ENCODE assay signal across 7 mouse cellular contexts in the genomic region with DNA sequence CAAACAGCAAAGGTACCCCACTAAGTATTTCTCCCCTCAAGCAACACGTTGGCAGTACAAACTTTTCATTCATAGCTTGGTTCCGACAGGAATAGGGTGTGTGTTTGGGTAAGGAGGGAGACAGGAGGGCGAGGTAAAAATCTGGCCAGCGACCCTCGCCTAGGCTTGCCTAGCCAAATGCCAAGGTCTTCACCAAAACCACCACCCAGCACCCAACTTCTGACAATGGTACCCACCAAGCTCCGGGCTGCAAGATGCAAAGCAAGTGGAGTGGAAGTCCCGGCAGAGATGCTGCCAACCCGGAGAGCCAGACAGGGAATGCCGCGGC. TPM values are rescaled to one million over a fixed set of nuclear protein-coding genes. Genes with fewer than 3 reads are reported as not detected.
DNase-seq lines count a peak whose midpoint lies in the region; ATAC-seq and TF ChIP-seq lines count a peak whose summit lies in the region.

No protein-coding gene starts in this region.

- no peaks in the 10 kb centered on the region for H3K9me3 ChIP-seq in lung, embryonic 16.5 days (ENCODE audit: control insufficient read depth, low read length)
- H3K9me3 ChIP-seq in forebrain, embryonic 12.5 days, result no peaks in the 10 kb centered on the region
- H3K9me3 ChIP-seq in limb, embryonic 10.5 days (replicated peaks), result no peaks in the 10 kb centered on the region

- DNase-seq in lung, postnatal 25 days (ENCODE audit: low spot score), result no peak
- DNase-seq in limb, embryonic 10.5 days (ENCODE audit: low spot score), result no peak
- DNase-seq in gastrocnemius, postnatal 10 days, result no peak
- DNase-seq in spleen, postnatal 10 days (ENCODE audit: low spot score in 2 of 2), result no peak

- peaks cover 19% of the 10 kb centered on the region for H3K27me3 ChIP-seq in lung, embryonic 16.5 days (ENCODE audit: control insufficient read depth, insufficient read depth, low read depth, low read length)
- H3K27me3 ChIP-seq in forebrain, embryonic 12.5 days, result peaks cover 17% of the 10 kb centered on the region
- peaks cover 43% of the 10 kb centered on the region for H3K27me3 ChIP-seq in limb, embryonic 10.5 days (ENCODE audit: low read depth, poor library complexity, severe bottlenecking)
- H3K27me3 ChIP-seq in small intestine, adult 2 months (ENCODE audit: control insufficient read depth, insufficient read depth, low read length), result peaks cover 13% of the 10 kb centered on the region

- H3K36me3 ChIP-seq in lung, embryonic 16.5 days (ENCODE audit: control insufficient read depth, insufficient read depth, low read length), result no peaks in the 10 kb centered on the region
- no peaks in the 10 kb centered on the region for H3K36me3 ChIP-seq in forebrain, embryonic 12.5 days (replicated peaks)
- H3K36me3 ChIP-seq in limb, embryonic 10.5 days, result no peaks in the 10 kb centered on the region
- no peaks in the 10 kb centered on the region for H3K36me3 ChIP-seq in small intestine, adult 2 months (ENCODE audit: control insufficient read depth, insufficient read depth, low read length)

- WGBS in lung, embryonic 16.5 days, result under 1% methylated on average over 10 of the region's 10 CpGs
- 0% methylated on average over 10 of the region's 10 CpGs for whole genome bisulfite sequencing in forebrain, embryonic 12.5 days
- WGBS in limb, embryonic 10.5 days, result 2% methylated on average over 10 of the region's 10 CpGs
- 4% methylated on average over 10 of the region's 10 CpGs for WGBS in small intestine, adult 2 months

- peak overlapping the region; percentile 71 for H3K9ac ChIP-seq in lung, embryonic 16.5 days (ENCODE audit: low read length)
- H3K9ac ChIP-seq in forebrain, embryonic 12.5 days, result peak overlapping the region; percentile 63

- TF ChIP-seq POLR2A in small intestine, adult 2 months (IDR thresholded peaks at IDR 0.05; ENCODE audit: low read depth, low read length), result no peak

- no peak for ATAC-seq in lung, embryonic 16.5 days (ENCODE audit: low read depth)
- no peak; the same call in 1 of the 2 replicates for ATAC-seq in forebrain, embryonic 12.5 days (ENCODE audit: low FRiP score)

- H3K4me2 ChIP-seq in lung, embryonic 16.5 days (ENCODE audit: low read depth, low read length), result peak overlapping the region; percentile 98
- H3K4me2 ChIP-seq in forebrain, embryonic 12.5 days, result peak overlapping the region; percentile 84

- no peak for TF ChIP-seq CTCF in small intestine, adult 2 months (IDR thresholded peaks at IDR 0.05; ENCODE audit: extremely low read depth, insufficient read length, insufficient replicate concordance, low read depth, low read length)

- H3K4me3 ChIP-seq in lung, embryonic 16.5 days (ENCODE audit: low read length), result peak overlapping the region; percentile 74
- H3K4me3 ChIP-seq in forebrain, embryonic 12.5 days (replicated peaks), result peak overlapping the region; percentile 74
- peak overlapping the region; percentile 85 for H3K4me3 ChIP-seq in limb, embryonic 10.5 days
- peak overlapping the region; percentile 60 for H3K4me3 ChIP-seq in small intestine, adult 2 months (ENCODE audit: low read depth, low read length)

- no peak overlapping the region; the same call in 1 of the 2 replicates for H3K27ac ChIP-seq in lung, embryonic 16.5 days (ENCODE audit: low read length)
- no peak overlapping the region for H3K27ac ChIP-seq in forebrain, embryonic 12.5 days
- peak overlapping the region; percentile 81 for H3K27ac ChIP-seq in limb, embryonic 10.5 days
- no peak overlapping the region for H3K27ac ChIP-seq in small intestine, adult 2 months (ENCODE audit: insufficient read depth, low read depth, low read length)

- H3K4me1 ChIP-seq in lung, embryonic 16.5 days (replicated peaks; ENCODE audit: control insufficient read depth, insufficient read depth, low read length), result no peaks in the 10 kb centered on the region
- peaks cover 5% of the 10 kb centered on the region; the same call in 1 of the 2 replicates for H3K4me1 ChIP-seq in forebrain, embryonic 12.5 days
- H3K4me1 ChIP-seq in limb, embryonic 10.5 days, result peaks cover 14% of the 10 kb centered on the region
- H3K4me1 ChIP-seq in small intestine, adult 2 months (ENCODE audit: control insufficient read depth, insufficient read depth, insufficient read length, low read length), result 0 out of 2 replicates have a peak, but pooled peaks cover 3% of the 10 kb centered on the region

RNA-seq across cellular contexts. Expression of gene Hdac9, which starts 10.6 kb away (rescaled TPM):
- 5.0 and 5.9 TPM in 2 replicates for polyA plus RNA-seq in lung, embryonic 16.5 days (2015; fragmentation: Nextera tagmentation; extraction: Ambion mirVana)
- polyA plus RNA-seq in forebrain, embryonic 12.5 days (2016; fragmentation: Nextera tagmentation; extraction: Ambion mirVana), result 9.3 and 11.5 TPM in 2 replicates
- 3.4 and 4.2 TPM in 2 replicates for polyA plus RNA-seq in limb, embryonic 10.5 days (2016; fragmentation: Nextera tagmentation; extraction: Ambion mirVana)
- 0.62 and 0.84 TPM in 2 replicates for polyA plus RNA-seq in small intestine, adult 2 months (2012; rRNA removed)
- total RNA-seq in gastrocnemius, postnatal 10 days (2021), result 10 to 100 TPM in 1 of 2 experiments, 1 to 10 TPM in 1; 7.5 to 13.3 TPM
